Mouse (Mus musculus) lung, postnatal 0 days (tissue): ENCODE results near the gene Vps16. TPM values are rescaled to one million over a fixed set of nuclear protein-coding genes. Genes with fewer than 3 reads are reported as not detected.

Source experiments
- ATAC-seq: fragments of 200-750 bp; cut with Nextera tagmentation; 2 replicates; pipeline ENCODE4 v1.8.0; 2017; ENCODE audit warnings: moderate library complexity
- DNase-seq: peaks from one replicate; pipeline ENCODE4 v3.0.0-alpha.2; 2016; ENCODE audit warnings: low spot score
- H3K27ac ChIP-seq: fragments of 300-500 bp; sonication (generic); 2 replicates; pipeline ENCODE4 v1.5.1; 2014; ENCODE audit warnings: antibody characterized with exemption, mild to moderate bottlenecking, low read length, mixed read lengths
- H3K27me3 ChIP-seq: fragments of 300-500 bp; sonication (generic); replicated peaks from 2 replicates; pipeline ENCODE4 v1.6.1; 2014; ENCODE audit warnings: low read length, mixed read lengths; ENCODE audit not compliant: insufficient read depth
- H3K36me3 ChIP-seq: fragments of 300-500 bp; sonication (generic); 2 replicates; pipeline ENCODE4 v1.6.1; 2014; ENCODE audit warnings: low read length, mixed read lengths; ENCODE audit not compliant: insufficient read depth
- H3K4me1 ChIP-seq: fragments of 300-500 bp; sonication (generic); 2 replicates; pipeline ENCODE4 v1.6.1; 2014; ENCODE audit warnings: antibody characterized with exemption, low read depth, low read length, mixed read lengths; ENCODE audit not compliant: insufficient read depth
- H3K4me2 ChIP-seq: fragments of 300-500 bp; sonication (generic); replicated peaks from 2 replicates; pipeline ENCODE4 v1.6.1; 2014; ENCODE audit warnings: low read depth, mild to moderate bottlenecking, low read length, moderate library complexity, mixed read lengths
- H3K4me3 ChIP-seq: fragments of 300-500 bp; sonication (generic); 2 replicates; pipeline ENCODE4 v1.5.1; 2014; ENCODE audit warnings: low read depth, low read length
- H3K9ac ChIP-seq: fragments of 300-500 bp; sonication (generic); replicated peaks from 2 replicates; pipeline ENCODE4 v1.6.1; 2014; ENCODE audit warnings: low read depth, mild to moderate bottlenecking
- H3K9me3 ChIP-seq: fragments of 300-500 bp; sonication (generic); 2 replicates; pipeline ENCODE4 v1.6.1; 2016; ENCODE audit warnings: low read length, mixed read lengths
- CTCF ChIP-seq: IDR thresholded peaks from 2 replicates; pipeline ENCODE4 v1.5.1; 2016; ENCODE audit warnings: antibody characterized with exemption, mild to moderate bottlenecking
- EP300 ChIP-seq: IDR thresholded peaks from 2 replicates; pipeline ENCODE4 v1.6.1; 2016; ENCODE audit warnings: antibody characterized with exemption, mild to moderate bottlenecking, control low read depth
- WGBS: fragments of 180-500 bp; shearing (Covaris S2); extraction: QIAGEN DNeasy Blood & Tissue Kit; methylation state at CpG from one replicate; pipeline ENCODE4 v1.1.7; 2014; 5-methylcytosine and 5-hydroxymethylcytosine counted together
- polyA plus RNA-seq: library from polyadenylated mRNA; unstranded; fragments of >200 nt; fragmentation: Nextera tagmentation; extraction: Ambion mirVana; gene quantifications from 2 replicates; pipeline ENCODE4 v1.2.1, GENCODE M21; 2015

The Vps16 gene
- polyA plus RNA-seq, 1 experiment from 2014 or later, result 47.0 TPM

GRCm38 (mm10) chr2:130476666-130477297 is 52.6 kb downstream of the Vps16 start:
- Histone ChIP-seq H3K27ac (no peak overlapping the region), H3K9me3 (no peaks in the 10 kb centered on the region), H3K4me2 (no peak overlapping the region), H3K9ac (no peak overlapping the region), H3K27me3 (no peaks in the 10 kb centered on the region), H3K4me1 (no peaks in the 10 kb centered on the region), H3K4me3 (no peak overlapping the region), H3K36me3 (no peaks in the 10 kb centered on the region)
- DNase-seq (no peak), ATAC-seq (no peak)
- WGBS, result 74% methylated on average over 6 of the region's 6 CpGs
- TF ChIP-seq EP300 (no peak), CTCF (no peak)

- peak; percentile 90 for ATAC-seq
These were observed 58.0 kb downstream of the Vps16 start for GRCm38 (mm10) chr2:130482177-130482576.

GRCm38 (mm10) chr2:130482700-130483099 is 58.6 kb downstream of the Vps16 start:
- DNase-seq, result no peak
- Histone ChIP-seq H3K4me2 (no peak overlapping the region), H3K4me1 (0 out of 2 replicates have a peak, but pooled peaks cover 3% of the 10 kb centered on the region), H3K9ac (no peak overlapping the region), H3K9me3 (no peaks in the 10 kb centered on the region), H3K27me3 (peaks cover 8% of the 10 kb centered on the region; the same call in 1 of the 2 replicates), H3K36me3 (no peaks in the 10 kb centered on the region), H3K4me3 (no peak overlapping the region), H3K27ac (no peak overlapping the region)
- 56% methylated on average over 3 of the region's 3 CpGs for WGBS
- no peak for TF ChIP-seq CTCF
- TF ChIP-seq EP300, result no peak
- ATAC-seq, result peak; percentile 25; the same call in 1 of the 2 replicates

More at GRCm38 (mm10) chr2:130482177-130482576, 58.0 kb downstream of the Vps16 start:
- WGBS, result 61% methylated on average over 4 of the region's 4 CpGs
- Histone ChIP-seq H3K4me1 (0 out of 2 replicates have a peak, but pooled peaks cover 3% of the 10 kb centered on the region), H3K4me3 (no peak overlapping the region), H3K27ac (no peak overlapping the region), H3K4me2 (no peak overlapping the region), H3K27me3 (peaks cover 8% of the 10 kb centered on the region; the same call in 1 of the 2 replicates), H3K36me3 (no peaks in the 10 kb centered on the region), H3K9ac (no peak overlapping the region), H3K9me3 (no peaks in the 10 kb centered on the region)
- TF ChIP-seq CTCF (no peak), EP300 (peak; percentile 65)
- peak; percentile 76 for DNase-seq

DNA sequence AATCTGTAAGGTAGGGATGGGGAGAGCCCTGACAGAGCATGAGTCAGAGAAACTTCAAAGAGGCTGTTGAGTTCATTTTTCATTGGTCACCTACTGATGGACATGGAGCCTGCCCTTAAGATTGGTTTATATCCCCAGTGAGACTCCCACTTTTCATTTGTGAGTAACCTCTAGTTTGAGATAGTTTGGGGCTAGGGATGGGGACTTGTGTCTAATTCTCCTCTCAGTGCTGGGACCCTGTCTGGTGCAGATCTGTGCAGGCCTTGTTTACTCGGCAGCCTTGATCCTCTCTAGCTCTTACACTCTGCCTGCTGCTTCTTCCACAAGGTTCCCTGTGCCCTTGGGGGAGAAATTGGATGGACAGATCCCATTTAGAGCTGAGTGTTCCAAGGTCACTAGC is 60.1 kb downstream of the Vps16 start:
- DNase-seq (no peak), ATAC-seq (no peak)
- 84% methylated on average over 1 of the region's 1 CpGs for WGBS
- TF ChIP-seq CTCF (no peak), EP300 (no peak)
- Histone ChIP-seq H3K36me3 (no peaks in the 10 kb centered on the region), H3K9me3 (no peaks in the 10 kb centered on the region), H3K4me3 (no peak overlapping the region), H3K4me2 (no peak overlapping the region), H3K27me3 (peaks cover 8% of the 10 kb centered on the region; the same call in 1 of the 2 replicates), H3K9ac (no peak overlapping the region), H3K27ac (no peak overlapping the region), H3K4me1 (0 out of 2 replicates have a peak, but pooled peaks cover 3% of the 10 kb centered on the region)

GRCm38 (mm10) chr2:130488002-130488401 is 63.9 kb downstream of the Vps16 start:
- TF ChIP-seq CTCF, result no peak
- TF ChIP-seq EP300, result no peak
- Histone ChIP-seq H3K9me3 (no peaks in the 10 kb centered on the region), H3K4me2 (no peak overlapping the region), H3K9ac (no peak overlapping the region), H3K36me3 (no peaks in the 10 kb centered on the region), H3K4me1 (no peaks in the 10 kb centered on the region), H3K27ac (no peak overlapping the region), H3K27me3 (peaks cover 8% of the 10 kb centered on the region; the same call in 1 of the 2 replicates), H3K4me3 (no peak overlapping the region)
- DNase-seq (no peak), ATAC-seq (no peak)
- 90% methylated on average over 2 of the region's 2 CpGs for WGBS

DNA sequence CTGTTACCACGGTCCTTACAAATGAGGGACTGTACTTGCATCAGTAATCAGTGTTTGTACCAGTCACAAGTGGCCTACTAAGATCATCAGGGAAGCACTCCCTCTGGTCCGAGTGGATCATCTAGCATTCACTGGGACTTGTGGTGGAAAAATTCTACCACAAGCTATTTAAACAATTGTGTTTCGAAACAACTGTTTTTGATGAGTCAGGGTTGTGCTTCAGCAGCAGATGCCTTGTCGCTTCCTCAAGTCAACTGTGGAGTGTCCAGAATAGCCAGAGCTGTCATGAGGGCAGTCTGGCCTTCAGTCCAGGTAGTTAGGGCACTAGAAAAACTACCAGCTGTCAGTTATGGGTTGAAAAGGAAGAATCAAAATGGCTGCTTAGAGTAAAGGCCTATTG is 64.5 kb downstream of the Vps16 start:
- H3K9ac ChIP-seq, result no peak overlapping the region
- TF ChIP-seq EP300 (no peak), CTCF (no peak)
- 68% methylated on average over 4 of the region's 4 CpGs for WGBS
- peak; percentile 64 for DNase-seq
- H3K9me3 ChIP-seq, result no peaks in the 10 kb centered on the region
- H3K4me1 ChIP-seq, result no peaks in the 10 kb centered on the region
- peaks cover 8% of the 10 kb centered on the region; the same call in 1 of the 2 replicates for H3K27me3 ChIP-seq
- no peak overlapping the region for H3K4me3 ChIP-seq
- no peak overlapping the region for H3K4me2 ChIP-seq
- H3K36me3 ChIP-seq, result no peaks in the 10 kb centered on the region
- H3K27ac ChIP-seq, result no peak overlapping the region
- ATAC-seq, result peak; percentile 37
